Mouse (Mus musculus): ENCODE measurements around the gene Notch2.
"Not testable (repeated sequence)": the region's sequence is repeated elsewhere in the genome, so short reads cannot be mapped to it uniquely, and the experiment has no call there.

Notch2 gene

GRCm38 (mm10) chr3:98104851-98105471 lies 91.6 kb downstream of the Notch2 start:
- no peak for DNase-seq (ENCODE audit: low spot score in 2 of 2)

- no peak for DNase-seq (ENCODE audit: low spot score in 2 of 2)
These were observed 92.2 kb downstream of the Notch2 start for GRCm38 (mm10) chr3:98105496-98105895.

- DNase-seq (ENCODE audit: low spot score in 2 of 2) = no peak
These were observed 92.8 kb downstream of the Notch2 start for GRCm38 (mm10) chr3:98106115-98106514.

- no peak for DNase-seq (ENCODE audit: low spot score in 2 of 2)
These were observed 93.4 kb downstream of the Notch2 start for GRCm38 (mm10) chr3:98106590-98107313.

GRCm38 (mm10) chr3:98108416-98108815 lies 95.1 kb downstream of the Notch2 start:
- no peak for DNase-seq (ENCODE audit: low spot score in 2 of 2)

GRCm38 (mm10) chr3:98108866-98109265 lies 95.5 kb downstream of the Notch2 start:
- no peak for DNase-seq (ENCODE audit: low spot score in 2 of 2)

- DNase-seq (ENCODE audit: low spot score in 2 of 2) = no peak
These were observed 97.3 kb downstream of the Notch2 start for GRCm38 (mm10) chr3:98110610-98111009.

GRCm38 (mm10) chr3:98118252-98118651 lies 104.9 kb downstream of the Notch2 start:
- DNase-seq (ENCODE audit: low spot score in 2 of 2) = no peak

- DNase-seq (ENCODE audit: low spot score in 2 of 2) = no peak
These were observed 106.0 kb downstream of the Notch2 start for GRCm38 (mm10) chr3:98119338-98119737.

GRCm38 (mm10) chr3:98120884-98121283 lies 107.6 kb downstream of the Notch2 start:
- DNase-seq (ENCODE audit: low spot score in 2 of 2) = no peak

- DNase-seq (ENCODE audit: low spot score in 2 of 2) = no peak
These were observed 114.4 kb downstream of the Notch2 start for GRCm38 (mm10) chr3:98127775-98128174.

- DNase-seq (ENCODE audit: low spot score in 2 of 2) = no peak
These were observed 115.4 kb downstream of the Notch2 start for GRCm38 (mm10) chr3:98128716-98129115.

- DNase-seq (ENCODE audit: low spot score in 2 of 2) = not testable (repeated sequence)
These were observed 118.8 kb downstream of the Notch2 start for GRCm38 (mm10) chr3:98132140-98132539.

GRCm38 (mm10) chr3:98132636-98133035 lies 119.3 kb downstream of the Notch2 start:
- no peak for DNase-seq (ENCODE audit: low spot score in 2 of 2)

GRCm38 (mm10) chr3:98141456-98141855 lies 128.1 kb downstream of the Notch2 start:
- DNase-seq (ENCODE audit: low spot score in 2 of 2) = no peak

- DNase-seq (ENCODE audit: low spot score in 2 of 2) = no peak
These were observed 129.5 kb downstream of the Notch2 start for GRCm38 (mm10) chr3:98142862-98143261.

- DNase-seq (ENCODE audit: low spot score in 2 of 2) = no peak
These were observed 131.9 kb downstream of the Notch2 start for GRCm38 (mm10) chr3:98145204-98145603.

- DNase-seq (ENCODE audit: low spot score in 2 of 2) = no peak
These were observed 133.4 kb downstream of the Notch2 start for GRCm38 (mm10) chr3:98146471-98147410.

- DNase-seq (ENCODE audit: low spot score in 2 of 2) = no peak
These were observed 134.4 kb downstream of the Notch2 start for GRCm38 (mm10) chr3:98147706-98148105.

- DNase-seq (ENCODE audit: low spot score in 2 of 2) = no peak
These were observed 136.6 kb downstream of the Notch2 start for GRCm38 (mm10) chr3:98149881-98150280.

- DNase-seq (ENCODE audit: low spot score in 2 of 2) = no peak
These were observed 137.7 kb downstream of the Notch2 start for GRCm38 (mm10) chr3:98151016-98151415.

GRCm38 (mm10) chr3:98153460-98153859 lies 140.1 kb downstream of the Notch2 start:
- no peak for DNase-seq (ENCODE audit: low spot score in 2 of 2)

Measured in urinary bladder, postnatal 4 days (tissue).